Mouse (Mus musculus) kidney, adult 9 months (tissue): ENCODE results near the gene Ube2q1.

ENCODE experiments used
- DNase-seq: peaks from one replicate; pipeline ENCODE4 v3.0.0; 2022

Ube2q1 gene

GRCm38 (mm10) chr3:89821548-89822480 lies 48.4 kb downstream of the Ube2q1 start:
- no peak for DNase-seq

GRCm38 (mm10) chr3:89823594-89823993 lies 50.2 kb downstream of the Ube2q1 start:
- no peak for DNase-seq

- no peak for DNase-seq
Measured at GRCm38 (mm10) chr3:89826295-89826694, 52.9 kb downstream of the Ube2q1 start.

- DNase-seq, result peak; percentile 29
Measured at GRCm38 (mm10) chr3:89830815-89831591, 57.6 kb downstream of the Ube2q1 start, which contains the start of gene She. Gene She (plus strand): TSS chr3:89831370.
